Mouse (Mus musculus) liver, embryonic 14 days (tissue): ENCODE data around the gene 9130023H24Rik. TPM values are rescaled to one million over a fixed set of nuclear protein-coding genes. Genes with fewer than 3 reads are reported as not detected.

Experiments
- polyA plus RNA-seq: library from polyadenylated mRNA; depleted of rRNA; stranded (reverse); fragments of >200 nt; gene quantifications from 2 replicates; pipeline ENCODE4 v1.2.3, GENCODE M21; 2012; rRNA removed

Gene 9130023H24Rik
- polyA plus RNA-seq: 0.96 and 1.3 TPM in 2 replicates

GRCm38 (mm10) chr7:128237927-128238778 is at the start of gene 9130023H24Rik:
Gene 9130023H24Rik, minus strand, starts transcription at chr7:128238031.

GRCm38 (mm10) chr7:128265411-128265810 is 27.6 kb upstream of the 9130023H24Rik start, which contains the start of gene Slc5a2:
Gene Slc5a2, plus strand, starts transcription at chr7:128265657.

GRCm38 (mm10) chr7:128246496-128247391 is 8.9 kb upstream of the 9130023H24Rik start, which contains the start of gene Tgfb1i1:
Gene Tgfb1i1, plus strand, starts transcription at chr7:128246812.

GRCm38 (mm10) chr7:128236856-128237592 is 807 bp downstream of the 9130023H24Rik start, which contains the start of gene Armc5:
Gene Armc5, plus strand, starts transcription at chr7:128237342.

GRCm38 (mm10) chr7:128206152-128206551 is 31.7 kb downstream of the 9130023H24Rik start, which contains the start of gene Cox6a2:
Gene Cox6a2, minus strand, starts transcription at chr7:128206387.

Other genes with a start within 250 kb of the 9130023H24Rik start
- gene Pycard, start 244.2 kb downstream of the 9130023H24Rik start, polyA plus RNA-seq: 16.5 and 20.1 TPM in 2 replicates
- gene Trim72, start 234.1 kb downstream of the 9130023H24Rik start, polyA plus RNA-seq: 0.05 and 0.67 TPM in 2 replicates
- 2.0 and 2.8 TPM in 2 replicates for gene Itgam, start 175.4 kb downstream of the 9130023H24Rik start, polyA plus RNA-seq
- gene Gm49368, start 175.3 kb downstream of the 9130023H24Rik start, polyA plus RNA-seq: 0.01 TPM in 1 of 2 replicates, not detected in the other
- 0.12 TPM in 2 replicates for gene Itgax, start 108.5 kb downstream of the 9130023H24Rik start, polyA plus RNA-seq
- 0.01 and 0.06 TPM in 2 replicates for gene Itgad, start 83.7 kb downstream of the 9130023H24Rik start, polyA plus RNA-seq
- 0.55 and 1.4 TPM in 2 replicates for gene Cox6a2, start 31.6 kb downstream of the 9130023H24Rik start, polyA plus RNA-seq
- 4.6 and 5.1 TPM in 2 replicates for gene Armc5, start 689 bp downstream of the 9130023H24Rik start, polyA plus RNA-seq
- 4.5 and 6.2 TPM in 2 replicates for gene Tgfb1i1, start 8.8 kb upstream of the 9130023H24Rik start, polyA plus RNA-seq
- gene Slc5a2, start 27.6 kb upstream of the 9130023H24Rik start, polyA plus RNA-seq: 1.5 TPM in 2 replicates
- gene BC017158, start 60.1 kb upstream of the 9130023H24Rik start, polyA plus RNA-seq: 21.0 and 24.7 TPM in 2 replicates
- gene Rgs10, start 180.7 kb upstream of the 9130023H24Rik start, polyA plus RNA-seq: 37.7 and 42.2 TPM in 2 replicates
- gene Tial1, start 223.7 kb upstream of the 9130023H24Rik start, polyA plus RNA-seq: 57.8 and 60.5 TPM in 2 replicates